Mouse (Mus musculus): Measurements from ENCODE around the gene Aarsd1.

The Aarsd1 gene

GRCm38 (mm10) chr11:101374421-101374938 is 42.9 kb downstream of the Aarsd1 start:
- DNase-seq (ENCODE audit: low read depth), result no peak

- no peak for DNase-seq (ENCODE audit: low read depth)
These were observed 47.3 kb downstream of the Aarsd1 start for GRCm38 (mm10) chr11:101370141-101370540.

DNA sequence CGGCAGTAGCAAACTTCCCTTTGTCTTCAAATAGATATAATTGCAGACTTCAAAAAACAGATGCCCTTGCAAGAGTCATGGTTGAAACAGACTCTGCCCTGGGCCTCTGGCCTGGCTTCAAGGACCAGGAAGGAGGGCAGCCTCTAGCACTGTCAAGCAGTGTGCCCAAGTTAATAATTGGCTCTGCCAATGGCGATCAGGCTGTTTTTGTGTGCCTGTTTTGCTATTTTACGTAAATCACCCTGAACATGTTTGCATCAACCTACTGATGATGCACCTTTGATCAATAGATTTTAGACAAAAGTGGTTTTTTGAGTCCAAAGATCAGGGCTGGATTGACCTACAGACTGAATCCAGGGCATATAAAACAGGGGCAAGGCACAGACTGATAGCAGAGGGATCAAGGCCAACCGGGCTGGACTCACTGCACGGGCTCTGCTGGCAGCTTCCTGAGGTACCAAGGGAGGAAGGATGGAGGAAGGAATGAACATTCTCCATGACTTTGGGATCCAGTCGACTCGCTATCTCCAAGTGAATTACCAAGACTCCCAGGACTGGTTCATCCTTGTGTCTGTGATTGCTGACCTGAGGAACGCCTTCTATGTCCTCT is 50.0 kb downstream of the Aarsd1 start, which contains the start of gene G6pc:
Gene G6pc, plus strand, starts transcription at position 236 of the 610 bp plus-strand sequence.
- DNase-seq (ENCODE audit: low read depth), result no peak

- no peak for DNase-seq (ENCODE audit: low read depth)
These were observed 52.9 kb downstream of the Aarsd1 start for GRCm38 (mm10) chr11:101364531-101364931.

GRCm38 (mm10) chr11:101360651-101361113 is 56.7 kb downstream of the Aarsd1 start:
- peak; percentile 14 for DNase-seq (ENCODE audit: low read depth)

DNA sequence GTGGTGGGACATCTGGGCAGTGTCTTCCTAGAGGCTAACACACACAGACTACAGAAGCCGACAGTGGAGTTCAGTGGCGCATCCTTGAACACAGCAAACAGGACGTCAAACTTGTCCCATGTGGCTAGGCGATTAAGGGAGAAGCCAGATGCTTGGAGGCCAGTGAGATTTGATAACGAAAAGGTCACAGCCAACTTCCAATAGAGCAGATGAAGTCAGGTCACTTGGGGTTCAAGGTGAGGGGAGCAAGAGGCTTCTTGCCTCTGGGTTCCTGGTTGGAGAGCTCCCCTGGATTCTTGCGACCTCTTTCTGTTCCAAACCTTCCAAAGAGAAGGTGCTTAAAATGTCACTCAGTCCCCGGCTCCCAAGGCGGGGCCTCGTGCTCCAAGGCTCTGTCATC is 57.6 kb downstream of the Aarsd1 start:
- DNase-seq (ENCODE audit: low read depth), result no peak

DNA sequence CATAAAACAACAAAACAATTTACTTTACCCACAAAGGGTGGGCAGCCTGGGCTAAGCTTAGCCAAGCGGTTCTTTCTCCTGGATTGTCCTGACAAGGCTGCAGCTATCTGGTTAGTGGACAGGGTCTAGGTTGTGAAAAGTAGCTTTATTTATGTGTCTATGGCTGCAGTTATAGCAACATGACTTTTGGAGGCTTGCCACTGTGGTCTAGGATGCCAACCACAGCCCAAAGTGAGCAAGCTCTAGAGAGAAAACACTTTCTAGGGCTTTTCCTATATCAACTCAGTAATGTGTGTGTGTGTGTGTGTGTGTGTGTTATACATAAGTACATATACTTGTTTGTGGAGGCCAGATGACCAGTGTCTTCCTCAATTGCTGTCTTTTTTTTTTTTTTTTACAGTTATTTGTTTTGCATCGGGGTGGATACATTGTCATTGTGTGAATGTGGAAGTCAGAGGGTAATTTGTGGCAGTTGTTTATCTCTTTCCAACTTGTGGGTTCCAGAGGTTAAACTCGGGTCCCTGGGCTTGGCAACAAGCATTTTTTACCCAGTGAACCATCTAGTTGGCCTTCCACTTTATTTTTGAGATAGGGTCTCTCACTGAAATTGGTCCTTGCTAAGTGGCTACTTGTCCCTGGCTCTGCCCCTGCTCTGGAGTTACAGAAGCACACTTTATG is 59.8 kb downstream of the Aarsd1 start:
- DNase-seq (ENCODE audit: low read depth), result no peak

All from naive thymus-derived CD4-positive, alpha-beta T cell, adult 2 months (primary cell).